Mouse (Mus musculus) heart, embryonic 14.5 days (tissue): ENCODE results near the gene Unc93b1. TPM values are rescaled to one million over a fixed set of nuclear protein-coding genes. Genes with fewer than 3 reads are reported as not detected.

Source experiments
- ATAC-seq: fragments of 200-750 bp; cut with Nextera tagmentation; 2 replicates; pipeline ENCODE4 v1.8.0; 2017; ENCODE audit warnings: low read depth, moderate TSS enrichment; ENCODE audit not compliant: insufficient number of reproducible peaks, insufficient read depth, low FRiP score
- H3K27ac ChIP-seq, 2 experiments: fragments of 200-500 bp in 1 of 2; fragments of 300-500 bp in 1 of 2; sonication (generic) in 1 of 2; replicated peaks in 1 of 2; 2 replicates each; pipeline ENCODE4 v1.5.1; 2012 to 2014; ENCODE audit warnings: low read depth in 2 of 2, low read length in 2 of 2, control low read depth in 1 of 2, mild to moderate bottlenecking in 1 of 2, mixed read lengths in 1 of 2; ENCODE audit not compliant: control insufficient read depth in 1 of 2, insufficient read depth in 1 of 2
- H3K27me3 ChIP-seq: fragments of 300-500 bp; sonication (generic); 2 replicates; pipeline ENCODE4 v1.6.1; 2014; ENCODE audit warnings: mild to moderate bottlenecking, low read length, control low read depth; ENCODE audit not compliant: control insufficient read depth, insufficient read depth
- H3K36me3 ChIP-seq: fragments of 300-500 bp; sonication (generic); 2 replicates; pipeline ENCODE4 v1.6.1; 2014; ENCODE audit warnings: mild to moderate bottlenecking, control low read depth, low read length, mixed read lengths; ENCODE audit not compliant: control insufficient read depth, insufficient read depth
- H3K4me1 ChIP-seq, 2 experiments: fragments of 200-500 bp in 1 of 2; fragments of 300-500 bp in 1 of 2; sonication (generic) in 1 of 2; 2 replicates each; pipeline ENCODE4 v1.6.1; 2012 to 2014; ENCODE audit warnings: low read length in 2 of 2, control low read depth in 1 of 2, mixed read lengths in 1 of 2; ENCODE audit not compliant: control insufficient read depth in 2 of 2, insufficient read depth in 2 of 2
- H3K4me2 ChIP-seq: fragments of 300-500 bp; sonication (generic); 2 replicates; pipeline ENCODE4 v1.6.1; 2014; ENCODE audit warnings: mild to moderate bottlenecking, low read length
- H3K4me3 ChIP-seq, 2 experiments: fragments of 200-500 bp in 1 of 2; fragments of 300-500 bp in 1 of 2; sonication (generic) in 1 of 2; 2 replicates each; pipeline ENCODE4 v1.5.1; 2012 to 2014; ENCODE audit warnings: low read length in 2 of 2, mild to moderate bottlenecking in 2 of 2, control low read depth in 1 of 2, low read depth in 1 of 2, moderate library complexity in 1 of 2; ENCODE audit not compliant: control insufficient read depth in 1 of 2, insufficient read depth in 1 of 2
- H3K9ac ChIP-seq: fragments of 300-500 bp; sonication (generic); 2 replicates; pipeline ENCODE4 v1.6.1; 2014; ENCODE audit warnings: mild to moderate bottlenecking, low read length
- H3K9me3 ChIP-seq: fragments of 300-500 bp; sonication (generic); 2 replicates; pipeline ENCODE4 v1.6.1; 2016; ENCODE audit warnings: low read length, control low read depth; ENCODE audit not compliant: control insufficient read depth
- WGBS: fragments of 180-500 bp; shearing (Covaris S2); extraction: QIAGEN DNeasy Blood & Tissue Kit; methylation state at CpG from one replicate; pipeline ENCODE4 v1.1.7; 2014; 5-methylcytosine and 5-hydroxymethylcytosine counted together
- polyA plus RNA-seq: library from polyadenylated mRNA; unstranded; fragments of >200 nt; fragmentation: Nextera tagmentation; extraction: Ambion mirVana; gene quantifications from 2 replicates; pipeline ENCODE4 v1.2.1, GENCODE M21; 2014

Unc93b1 gene
- polyA plus RNA-seq, 1 experiment from 2014 or later, result 14.5 TPM

- H3K27ac ChIP-seq, result no peak overlapping the region
- no peak for ATAC-seq
- no peak overlapping the region for H3K4me3 ChIP-seq
- H3K4me2 ChIP-seq, result no peak overlapping the region
- no peak overlapping the region for H3K9ac ChIP-seq
- 78% methylated on average over 14 of the region's 14 CpGs for WGBS
- H3K9me3 ChIP-seq, result no peaks in the 10 kb centered on the region
- peaks cover 21 to 26% of the 10 kb centered on the region in 2 experiments for H3K4me1 ChIP-seq
- no peaks in the 10 kb centered on the region for H3K36me3 ChIP-seq
- no peaks in the 10 kb centered on the region for H3K27me3 ChIP-seq
Measured at GRCm38 (mm10) chr19:3988066-3988465, 53.1 kb downstream of the Unc93b1 start.

GRCm38 (mm10) chr19:3988750-3989149 is 53.8 kb downstream of the Unc93b1 start:
- WGBS, result 78% methylated on average over 4 of the region's 4 CpGs
- no peaks in the 10 kb centered on the region for H3K27me3 ChIP-seq
- H3K4me2 ChIP-seq, result no peak overlapping the region
- no peaks in the 10 kb centered on the region for H3K36me3 ChIP-seq
- no peak for ATAC-seq
- H3K27ac ChIP-seq, result no peak overlapping the region
- H3K9ac ChIP-seq, result no peak overlapping the region
- no peaks in the 10 kb centered on the region for H3K9me3 ChIP-seq
- H3K4me3 ChIP-seq, result no peak overlapping the region
- peaks cover 21 to 26% of the 10 kb centered on the region in 2 experiments for H3K4me1 ChIP-seq

- no peak overlapping the region for H3K9ac ChIP-seq
Measured at GRCm38 (mm10) chr19:3990804-3991203, 55.8 kb downstream of the Unc93b1 start.

GRCm38 (mm10) chr19:3991562-3991961 is 56.6 kb downstream of the Unc93b1 start:
- H3K9me3 ChIP-seq, result no peaks in the 10 kb centered on the region
- no peak overlapping the region for H3K27ac ChIP-seq
- ATAC-seq, result no peak
- no peak overlapping the region for H3K4me2 ChIP-seq
- H3K27me3 ChIP-seq, result no peaks in the 10 kb centered on the region
- no peak overlapping the region for H3K4me3 ChIP-seq
- 92% methylated on average over 3 of the region's 3 CpGs for WGBS
- H3K4me1 ChIP-seq, result peaks cover 4 to 8% of the 10 kb centered on the region in 2 experiments
- no peaks in the 10 kb centered on the region for H3K36me3 ChIP-seq
- H3K9ac ChIP-seq, result no peak overlapping the region

More at GRCm38 (mm10) chr19:3990804-3991203, 55.8 kb downstream of the Unc93b1 start:
- Histone ChIP-seq H3K4me3 (no peak overlapping the region), H3K36me3 (no peaks in the 10 kb centered on the region), H3K27me3 (no peaks in the 10 kb centered on the region), H3K9me3 (no peaks in the 10 kb centered on the region), H3K27ac (no peak overlapping the region), H3K4me1 (peaks cover 10 to 16% of the 10 kb centered on the region in 2 experiments), H3K4me2 (no peak overlapping the region)
- 48% methylated on average over 6 of the region's 6 CpGs for WGBS
- no peak for ATAC-seq

- Histone ChIP-seq H3K9ac (no peak overlapping the region), H3K27me3 (no peaks in the 10 kb centered on the region), H3K27ac (no peak overlapping the region), H3K36me3 (no peaks in the 10 kb centered on the region), H3K4me2 (no peak overlapping the region), H3K9me3 (no peaks in the 10 kb centered on the region), H3K4me3 (no peak overlapping the region), H3K4me1 (peaks cover 0 to 4% of the 10 kb centered on the region in 2 experiments; a peak in 2 of 4 replicates)
- WGBS, result 87% methylated on average over 3 of the region's 3 CpGs
- ATAC-seq, result no peak
Measured at GRCm38 (mm10) chr19:3991966-3992365, 57.0 kb downstream of the Unc93b1 start.

DNA sequence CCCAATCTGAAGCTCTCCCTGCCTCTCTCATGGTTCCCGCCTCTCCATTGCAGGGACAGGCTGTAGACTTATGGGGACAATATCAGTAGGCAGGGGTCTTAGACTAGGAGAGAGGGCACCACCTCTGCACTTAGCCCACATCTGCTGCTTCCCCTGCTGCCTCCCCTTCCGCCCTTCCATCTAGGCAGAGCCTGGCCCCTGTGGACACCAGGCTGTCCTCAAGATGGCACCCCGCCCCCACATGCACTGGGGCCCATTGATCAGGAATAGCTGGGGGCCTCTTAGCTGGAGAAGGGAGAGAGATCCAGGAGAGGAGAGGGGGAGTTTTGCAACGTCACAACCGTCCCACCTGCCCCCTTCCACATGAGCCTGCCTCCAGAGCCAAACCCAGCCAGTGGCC is 57.4 kb downstream of the Unc93b1 start, which contains the start of gene Tbx10:
Gene Tbx10, plus strand, starts transcription at position 337 of the 400 bp plus-strand sequence.
- Histone ChIP-seq H3K4me1 (no peaks in the 10 kb centered on the region), H3K27me3 (no peaks in the 10 kb centered on the region), H3K27ac (no peak within 1 kb of the TSS), H3K9ac (no peak within 1 kb of the TSS), H3K4me2 (no peak within 1 kb of the TSS), H3K36me3 (no peaks in the 10 kb centered on the region), H3K4me3 (no peak within 1 kb of the TSS), H3K9me3 (no peaks in the 10 kb centered on the region)
- no peak for ATAC-seq
- WGBS, result 45% methylated on average over 5 of the region's 5 CpGs

GRCm38 (mm10) chr19:3994932-3995331 is 59.9 kb downstream of the Unc93b1 start:
- Histone ChIP-seq H3K27ac (no peak overlapping the region), H3K4me3 (no peak overlapping the region), H3K4me2 (no peak overlapping the region), H3K9ac (no peak overlapping the region), H3K4me1 (peaks cover 2 to 6% of the 10 kb centered on the region in 2 experiments; a peak in 3 of 4 replicates), H3K27me3 (no peaks in the 10 kb centered on the region), H3K36me3 (no peaks in the 10 kb centered on the region), H3K9me3 (no peaks in the 10 kb centered on the region)
- WGBS, result 69% methylated on average over 6 of the region's 6 CpGs
- no peak for ATAC-seq

GRCm38 (mm10) chr19:3995505-3995904 is 60.5 kb downstream of the Unc93b1 start:
- Histone ChIP-seq H3K4me1 (peaks cover 2 to 6% of the 10 kb centered on the region in 2 experiments; a peak in 3 of 4 replicates), H3K27me3 (no peaks in the 10 kb centered on the region), H3K36me3 (no peaks in the 10 kb centered on the region), H3K9ac (no peak overlapping the region), H3K27ac (no peak overlapping the region), H3K4me3 (no peak overlapping the region), H3K4me2 (no peak overlapping the region), H3K9me3 (no peaks in the 10 kb centered on the region)
- ATAC-seq, result no peak
- 88% methylated on average over 3 of the region's 3 CpGs for WGBS
